Mouse (Mus musculus) layer of hippocampus, adult 2 months (tissue): ENCODE data around the gene B3gnt7. TPM values are rescaled to one million over a fixed set of nuclear protein-coding genes. Genes with fewer than 3 reads are reported as not detected.

Source experiments
- DNase-seq, 2 experiments: peaks; one replicate each; pipeline ENCODE4 v3.0.0; 2022; ENCODE audit warnings: low spot score in 2 of 2
- H3K27ac ChIP-seq: fragments of 200-600 bp; 2 replicates; pipeline ENCODE4 v1.8.1; 2022
- H3K4me3 ChIP-seq: fragments of 200-600 bp; 2 replicates; pipeline ENCODE4 v1.8.1; 2022; ENCODE audit warnings: mild to moderate bottlenecking
- CTCF ChIP-seq: fragments of 200-600 bp; conservative IDR thresholded peaks from 2 replicates; pipeline ENCODE4 v1.8.1; 2022; ENCODE audit warnings: antibody characterized with exemption, mild to moderate bottlenecking, moderate library complexity
- long read RNA-seq, 2 experiments: library from polyadenylated mRNA; stranded (forward); transcript quantifications; one replicate each; pipeline ENCODE4 v2.0.0; 2021; ENCODE audit warnings: borderline mapping rate in 2 of 2
- total RNA-seq, 2 experiments: library from RNA; stranded (reverse); gene quantifications; 2 replicates each; pipeline ENCODE4 v1.2.3; 2021

B3gnt7 gene
- total RNA-seq, result 1 to 10 TPM in 1 of 2 experiments, under 1 TPM in 1; 0.98 to 1.2 TPM
- long read RNA-seq, experiment 1, partial matches to known transcripts, result 0 of 2 reads
- long read RNA-seq, experiment 1, other reads (novel, unspliced or antisense), result 0 of 2 reads
- long read RNA-seq, experiment 2, partial matches to known transcripts, result 1 of 1 reads
- long read RNA-seq, experiment 2, other reads (novel, unspliced or antisense), result 0 of 1 reads

GRCm38 (mm10) chr1:86302532-86302931 lies at the start of gene B3gnt7:
TSS of gene B3gnt7 (plus strand) at chr1:86302832.
- H3K4me3 ChIP-seq, result peak within 1 kb of the TSS; percentile 56
- DNase-seq, result no peak
- TF ChIP-seq CTCF, result no peak
- peak within 1 kb of the TSS; percentile 48; the same call in 1 of the 2 replicates for H3K27ac ChIP-seq

DNA sequence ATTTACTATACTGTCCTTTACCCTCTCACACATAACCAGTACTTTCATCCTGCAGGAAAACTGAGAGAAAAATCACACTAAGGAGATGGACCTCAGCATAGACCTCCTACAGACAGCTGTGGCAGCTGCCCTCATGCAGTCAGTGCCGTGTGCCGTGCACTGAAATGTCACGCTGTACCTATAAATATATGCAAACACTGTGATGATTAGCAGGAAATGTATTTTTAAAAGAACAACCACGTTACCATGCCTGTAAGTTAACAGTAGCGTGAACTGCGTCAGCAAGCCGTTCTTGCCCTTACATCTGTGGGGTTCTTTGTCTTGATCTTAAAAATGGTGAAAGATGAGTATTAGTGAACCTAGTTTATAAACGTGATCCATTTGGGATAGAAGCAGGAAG lies 49.2 kb upstream of the B3gnt7 start:
- TF ChIP-seq CTCF, result no peak
- no peak overlapping the region for H3K27ac ChIP-seq
- no peak overlapping the region for H3K4me3 ChIP-seq
- no peak for DNase-seq

DNA sequence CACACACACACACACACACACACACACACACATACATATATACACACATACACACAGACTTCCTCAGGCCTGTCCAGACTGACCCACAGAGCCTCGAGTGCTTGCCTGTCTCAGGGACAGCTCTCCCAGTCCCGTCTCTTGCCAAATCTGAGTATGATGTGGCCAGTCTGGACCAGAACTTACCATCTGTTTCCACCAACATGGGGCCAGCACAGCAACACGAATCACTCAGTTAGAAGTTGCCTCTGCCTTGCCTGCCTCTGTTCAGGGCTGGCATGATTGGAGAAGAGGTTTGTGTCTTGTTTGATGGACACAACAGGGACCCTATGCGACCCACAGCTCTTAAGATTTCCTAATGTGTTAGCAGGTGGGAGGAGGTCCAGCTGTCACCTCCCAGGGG lies 46.3 kb upstream of the B3gnt7 start:
- TF ChIP-seq CTCF, result no peak
- Histone ChIP-seq H3K4me3 (no peak overlapping the region), H3K27ac (no peak overlapping the region)
- DNase-seq, result no peak

- Histone ChIP-seq H3K27ac (no peak overlapping the region), H3K4me3 (no peak overlapping the region)
- TF ChIP-seq CTCF, result no peak
- no peak for DNase-seq
Measured at GRCm38 (mm10) chr1:86257228-86257627, 45.4 kb upstream of the B3gnt7 start.

DNA sequence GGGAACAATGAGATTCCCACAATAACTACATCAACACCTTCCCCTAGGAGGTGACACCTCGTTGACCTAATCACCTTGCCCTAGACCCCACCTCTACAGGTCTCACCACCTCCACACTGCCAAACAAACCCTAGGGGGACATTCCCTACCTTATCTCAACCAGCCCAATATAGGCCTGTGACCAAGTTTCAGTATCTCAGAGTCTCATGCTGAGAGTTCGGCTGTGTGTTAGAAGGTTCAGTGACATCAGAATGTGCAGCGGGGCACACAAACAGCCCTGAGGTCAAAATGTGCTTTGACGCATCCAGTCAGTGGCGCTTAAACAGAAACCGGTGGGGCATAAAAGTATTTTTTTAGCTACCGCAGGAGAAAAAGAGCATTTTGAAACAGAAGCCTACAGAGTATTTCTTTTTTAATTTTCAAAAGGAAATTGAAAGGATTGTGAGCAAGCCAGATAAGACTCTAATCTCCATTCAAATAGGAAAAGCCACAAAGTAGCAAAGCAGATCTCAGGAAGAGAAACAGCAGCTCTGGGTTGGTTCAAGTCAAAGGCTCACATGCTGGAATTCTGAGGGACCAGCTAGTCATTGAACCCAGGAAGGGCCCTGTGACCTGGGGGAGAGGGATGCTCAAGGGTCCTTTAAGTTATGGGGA lies 44.3 kb upstream of the B3gnt7 start:
- H3K27ac ChIP-seq, result no peak overlapping the region
- TF ChIP-seq CTCF, result no peak

DNA sequence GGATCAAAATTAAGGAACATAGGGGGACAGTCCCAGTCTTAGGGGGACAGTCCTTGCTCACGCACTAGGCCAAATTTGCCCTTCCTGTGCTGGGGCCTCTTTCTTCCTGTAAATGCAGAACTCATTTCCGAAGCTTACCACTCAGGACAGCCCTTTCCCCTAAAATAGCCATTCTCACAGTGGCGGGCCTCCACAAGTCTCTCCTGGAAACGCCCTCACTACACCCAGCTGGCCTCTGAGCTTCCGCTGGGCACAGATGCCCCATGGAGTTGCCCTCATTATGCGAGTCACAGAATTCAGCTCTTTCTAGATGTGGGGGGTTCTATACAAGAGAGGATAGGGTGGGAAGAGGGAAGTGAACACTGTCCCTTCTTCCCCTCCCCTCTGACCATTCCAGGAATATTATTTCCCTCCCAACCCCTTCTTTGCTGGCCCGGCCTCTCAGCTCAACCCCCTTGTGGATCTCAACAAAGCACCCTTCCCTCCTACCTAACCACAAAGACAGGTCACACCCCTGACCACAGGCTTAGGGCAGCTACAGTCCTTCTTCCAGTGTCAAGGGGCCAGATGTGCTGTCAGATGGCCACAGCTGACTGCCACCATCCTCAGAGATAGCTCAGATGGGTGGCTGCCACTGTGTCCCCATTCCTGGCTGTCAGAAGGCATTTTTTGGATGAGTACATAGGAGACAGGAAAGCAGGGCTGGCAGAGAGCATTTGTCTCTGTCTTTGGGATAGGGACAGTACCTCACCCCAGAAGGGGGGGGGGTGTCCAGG lies 38.9 kb upstream of the B3gnt7 start:
- DNase-seq, result no peak
- H3K27ac ChIP-seq, result no peak overlapping the region
- no peak overlapping the region for H3K4me3 ChIP-seq
- no peak for TF ChIP-seq CTCF

More for the DNA sequence above, 44.3 kb upstream of the B3gnt7 start:
- no peak for DNase-seq
- H3K4me3 ChIP-seq, result no peak overlapping the region

DNA sequence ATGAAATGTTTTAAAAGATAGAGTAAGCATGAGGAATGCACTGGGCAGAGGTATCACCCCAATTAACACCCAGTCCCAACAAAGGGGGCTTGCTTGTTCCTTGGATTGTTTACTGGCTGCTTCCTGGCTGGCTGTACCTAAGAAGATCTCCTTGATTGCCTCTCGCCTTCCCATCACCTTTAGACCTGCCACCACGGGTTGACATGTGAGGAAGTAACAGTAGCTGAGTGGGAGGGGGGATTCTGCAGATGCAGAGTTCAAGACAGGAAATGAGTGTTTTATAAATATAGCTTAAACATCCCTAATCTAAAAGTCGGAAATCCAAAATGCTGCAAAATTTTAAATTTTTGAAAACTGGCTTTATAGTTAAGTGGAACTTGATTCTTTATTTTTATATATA lies 37.6 kb upstream of the B3gnt7 start:
- DNase-seq, result no peak
- no peak overlapping the region for H3K27ac ChIP-seq
- H3K4me3 ChIP-seq, result no peak overlapping the region
- no peak for TF ChIP-seq CTCF

- H3K4me3 ChIP-seq, result no peak overlapping the region
- DNase-seq, result no peak
- no peak overlapping the region for H3K27ac ChIP-seq
- TF ChIP-seq CTCF, result no peak
Measured at GRCm38 (mm10) chr1:86268492-86269189, 34.0 kb upstream of the B3gnt7 start.

GRCm38 (mm10) chr1:86269190-86269508 lies 33.5 kb upstream of the B3gnt7 start:
- no peak for TF ChIP-seq CTCF
- Histone ChIP-seq H3K27ac (no peak overlapping the region), H3K4me3 (no peak overlapping the region)
- DNase-seq, result no peak

- TF ChIP-seq CTCF, result no peak
- H3K4me3 ChIP-seq, result no peak overlapping the region
- DNase-seq, result no peak
Measured at GRCm38 (mm10) chr1:86271707-86272106, 30.9 kb upstream of the B3gnt7 start.

GRCm38 (mm10) chr1:86277055-86277454 lies 25.6 kb upstream of the B3gnt7 start:
- Histone ChIP-seq H3K4me3 (no peak overlapping the region), H3K27ac (no peak overlapping the region)
- TF ChIP-seq CTCF, result no peak
- no peak for DNase-seq

More at GRCm38 (mm10) chr1:86271707-86272106, 30.9 kb upstream of the B3gnt7 start:
- H3K27ac ChIP-seq, result no peak overlapping the region

GRCm38 (mm10) chr1:86281781-86282536 lies 20.7 kb upstream of the B3gnt7 start:
- no peak for TF ChIP-seq CTCF
- H3K4me3 ChIP-seq, result no peak overlapping the region
- DNase-seq, result no peak
- no peak overlapping the region for H3K27ac ChIP-seq
